Mouse (Mus musculus) testis, adult 2 months (tissue): Measurements from ENCODE around the gene Disc1.

Source experiments
- CTCF ChIP-seq: fragments of 200-500 bp; IDR thresholded peaks from 2 replicates; pipeline ENCODE4 v1.5.1; 2012; ENCODE audit warnings: low read depth, mild to moderate bottlenecking, inconsistent platforms, low read length, moderate library complexity; ENCODE audit not compliant: control insufficient read depth, insufficient read depth, insufficient replicate concordance
- POLR2A ChIP-seq: fragments of 200-500 bp; IDR thresholded peaks from 2 replicates; pipeline ENCODE4 v1.6.1; 2012; ENCODE audit warnings: low read depth, mild to moderate bottlenecking, inconsistent platforms, low read length, moderate library complexity; ENCODE audit not compliant: control insufficient read depth

GRCm38 (mm10) chr8:125271357-125271756 is 217.4 kb downstream of the Disc1 start:
- TF ChIP-seq CTCF = no peak
- TF ChIP-seq POLR2A = no peak
